Mouse (Mus musculus): ENCODE measurements at regions not wholly inside any gene's neighbourhood (a gene's known extent, or its start where the extent isn't known, plus 50 kb on each side); places are given as distances from the start of the nearest gene placed in this dataset.

- no peak for TF ChIP-seq CTCF (IDR thresholded peaks at IDR 0.05; ENCODE audit: low read depth)
- TF ChIP-seq EP300 (IDR thresholded peaks at IDR 0.05; ENCODE audit: low read depth) = no peak
Observed at GRCm38 (mm10) chr7:115294655-115295230, 551.2 kb downstream of the Insc start.
